Mouse (Mus musculus) midbrain, postnatal 0 days (tissue): ENCODE measurements around the gene Slc37a3. TPM values are rescaled to one million over a fixed set of nuclear protein-coding genes. Genes with fewer than 3 reads are reported as not detected.

Experiments used
- ATAC-seq: fragments of 200-750 bp; cut with Nextera tagmentation; 2 replicates; pipeline ENCODE4 v1.8.0; 2017; ENCODE audit warnings: moderate number of reproducible peaks, mild to moderate bottlenecking, moderate TSS enrichment, moderate library complexity; ENCODE audit not compliant: low FRiP score
- DNase-seq: peaks from one replicate; pipeline ENCODE4 v3.0.0-alpha.2; 2015; ENCODE audit warnings: low spot score
- H3K27ac ChIP-seq: fragments of 300-500 bp; sonication (generic); 2 replicates; pipeline ENCODE4 v1.5.1; 2014; ENCODE audit warnings: low read depth, mild to moderate bottlenecking, low read length, mixed read lengths
- H3K27me3 ChIP-seq: fragments of 300-500 bp; sonication (generic); 2 replicates; pipeline ENCODE4 v1.6.1; 2014; ENCODE audit warnings: low read length, control low read depth, mixed read lengths; ENCODE audit not compliant: insufficient read depth
- H3K36me3 ChIP-seq: fragments of 300-500 bp; sonication (generic); 2 replicates; pipeline ENCODE4 v1.6.1; 2014; ENCODE audit warnings: low read length, control low read depth, mixed read lengths; ENCODE audit not compliant: insufficient read depth
- H3K4me1 ChIP-seq: fragments of 300-500 bp; sonication (generic); 2 replicates; pipeline ENCODE4 v1.6.1; 2014; ENCODE audit warnings: mild to moderate bottlenecking, control low read depth, antibody characterized with exemption, low read length, mixed read lengths; ENCODE audit not compliant: insufficient read depth
- H3K4me2 ChIP-seq: fragments of 300-500 bp; sonication (generic); 2 replicates; pipeline ENCODE4 v1.6.1; 2014; ENCODE audit warnings: low read depth, mild to moderate bottlenecking, low read length, mixed read lengths; ENCODE audit not compliant: poor library complexity, severe bottlenecking
- H3K4me3 ChIP-seq: fragments of 300-500 bp; sonication (generic); 2 replicates; pipeline ENCODE4 v1.5.1; 2014; ENCODE audit warnings: low read depth, mild to moderate bottlenecking, low read length, moderate library complexity
- H3K9ac ChIP-seq: fragments of 300-500 bp; sonication (generic); replicated peaks from 2 replicates; pipeline ENCODE4 v1.6.1; 2014; ENCODE audit warnings: mild to moderate bottlenecking, low read length, moderate library complexity, mixed read lengths; ENCODE audit not compliant: poor library complexity, severe bottlenecking
- H3K9me3 ChIP-seq: fragments of 300-500 bp; sonication (generic); 2 replicates; pipeline ENCODE4 v1.6.1; 2016; ENCODE audit warnings: low read length, control low read depth
- CTCF ChIP-seq: IDR thresholded peaks from 2 replicates; pipeline ENCODE4 v1.5.1; 2016; ENCODE audit warnings: antibody characterized with exemption, mild to moderate bottlenecking
- WGBS: fragments of 180-500 bp; shearing (Covaris S2); extraction: QIAGEN DNeasy Blood & Tissue Kit; methylation state at CpG from one replicate; pipeline ENCODE4 v1.1.7; 2014; 5-methylcytosine and 5-hydroxymethylcytosine counted together
- polyA plus RNA-seq: library from polyadenylated mRNA; unstranded; fragments of >200 nt; fragmentation: Nextera tagmentation; extraction: Ambion mirVana; gene quantifications from 2 replicates; pipeline ENCODE4 v1.2.1, GENCODE M21; 2015
- total RNA-seq: library from RNA; depleted of rRNA; stranded (reverse); fragments of >200 nt; gene quantifications from 2 replicates; pipeline ENCODE4 v1.2.3, GENCODE M21; 2014

Gene Slc37a3
- total and polyA plus RNA-seq, 2 experiments from 2014 or later = 38.1 to 54.6 TPM

- DNase-seq (peak; percentile 83), ATAC-seq (peak; percentile 78)
- Histone ChIP-seq H3K4me1 (no peaks in the 10 kb centered on the region), H3K4me2 (0 out of 2 replicates have a peak overlapping the region, but pooled peaks have one; percentile 15), H3K4me3 (no peak overlapping the region), H3K27me3 (no peaks in the 10 kb centered on the region), H3K27ac (peak overlapping the region; percentile 67), H3K9me3 (no peaks in the 10 kb centered on the region), H3K9ac (no peak overlapping the region), H3K36me3 (no peaks in the 10 kb centered on the region)
- WGBS = 51% methylated on average over 15 of the region's 19 CpGs
- TF ChIP-seq CTCF = no peak
Measured at GRCm38 (mm10) chr6:39319061-39319761, 58.3 kb downstream of the Slc37a3 start.

DNA sequence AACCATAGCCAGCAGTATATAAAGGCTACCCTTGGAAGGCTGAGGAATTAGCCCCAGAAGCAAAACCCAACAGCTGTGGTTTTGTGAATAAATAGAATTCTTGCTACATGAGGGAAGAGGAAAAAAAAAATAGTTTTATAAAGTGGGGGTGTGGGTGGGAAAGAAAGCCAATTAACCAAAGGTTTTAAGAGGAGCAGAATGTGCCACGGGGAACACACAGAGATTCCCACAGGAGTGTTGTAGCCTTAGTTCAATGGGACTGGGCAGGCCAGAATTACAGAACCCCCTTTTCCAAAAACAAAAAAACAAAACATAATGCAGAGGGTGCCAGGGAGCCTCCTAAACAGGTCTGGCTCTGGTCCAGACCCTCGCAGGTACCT lies 58.9 kb downstream of the Slc37a3 start:
- H3K4me3 ChIP-seq = no peak overlapping the region
- H3K27me3 ChIP-seq = no peaks in the 10 kb centered on the region
- no peaks in the 10 kb centered on the region for H3K9me3 ChIP-seq
- ATAC-seq (no peak), DNase-seq (no peak)
- 79% methylated on average over 2 of the region's 2 CpGs for WGBS
- H3K4me2 ChIP-seq = no peak overlapping the region
- TF ChIP-seq CTCF = no peak
- no peak overlapping the region for H3K9ac ChIP-seq
- no peak overlapping the region for H3K27ac ChIP-seq
- H3K36me3 ChIP-seq = no peaks in the 10 kb centered on the region
- H3K4me1 ChIP-seq = no peaks in the 10 kb centered on the region

GRCm38 (mm10) chr6:39317854-39318630 lies 59.4 kb downstream of the Slc37a3 start:
- Histone ChIP-seq H3K36me3 (no peaks in the 10 kb centered on the region), H3K27ac (no peak overlapping the region), H3K9ac (no peak overlapping the region)

GRCm38 (mm10) chr6:39316089-39316488 lies 61.4 kb downstream of the Slc37a3 start:
- no peak for DNase-seq
- no peaks in the 10 kb centered on the region for H3K27me3 ChIP-seq
- no peak overlapping the region for H3K27ac ChIP-seq
- no peaks in the 10 kb centered on the region for H3K9me3 ChIP-seq
- H3K36me3 ChIP-seq = no peaks in the 10 kb centered on the region
- no peak overlapping the region for H3K4me3 ChIP-seq
- ATAC-seq = no peak
- no peak overlapping the region for H3K9ac ChIP-seq
- H3K4me2 ChIP-seq = no peak overlapping the region
- TF ChIP-seq CTCF = no peak
- no peaks in the 10 kb centered on the region for H3K4me1 ChIP-seq
- 91% methylated on average over 5 of the region's 6 CpGs for WGBS

More at GRCm38 (mm10) chr6:39317854-39318630, 59.4 kb downstream of the Slc37a3 start:
- H3K9me3 ChIP-seq = no peaks in the 10 kb centered on the region
- no peak overlapping the region for H3K4me2 ChIP-seq
- H3K27me3 ChIP-seq = no peaks in the 10 kb centered on the region
- H3K4me1 ChIP-seq = no peaks in the 10 kb centered on the region
- no peak for TF ChIP-seq CTCF
- 83% methylated on average over 10 of the region's 10 CpGs for WGBS
- ATAC-seq (no peak), DNase-seq (no peak)
- H3K4me3 ChIP-seq = no peak overlapping the region

DNA sequence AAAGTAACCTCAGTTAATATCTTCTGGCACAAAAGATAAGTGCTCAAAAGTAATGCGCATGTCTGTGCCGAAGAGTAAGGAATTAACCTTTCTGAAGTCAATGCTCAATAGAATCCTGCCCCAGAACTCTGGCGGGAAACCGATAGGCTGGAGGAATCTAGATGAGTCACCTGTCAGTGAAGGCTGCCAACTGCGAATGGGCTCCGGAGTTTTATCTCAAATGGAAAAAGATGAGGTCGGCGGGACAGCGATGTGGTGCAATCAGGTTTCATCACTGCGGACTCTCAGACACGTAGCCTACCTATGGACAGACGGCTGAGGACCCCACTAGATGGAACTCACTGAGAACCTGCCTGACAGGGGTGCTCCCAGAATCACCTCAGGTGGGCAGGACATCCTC lies 63.0 kb downstream of the Slc37a3 start:
- Histone ChIP-seq H3K36me3 (no peaks in the 10 kb centered on the region), H3K4me3 (no peak overlapping the region), H3K4me2 (no peak overlapping the region), H3K4me1 (no peaks in the 10 kb centered on the region), H3K27ac (no peak overlapping the region), H3K9me3 (no peaks in the 10 kb centered on the region), H3K9ac (no peak overlapping the region), H3K27me3 (no peaks in the 10 kb centered on the region)
- DNase-seq (no peak), ATAC-seq (no peak)
- WGBS = 92% methylated on average over 12 of the region's 12 CpGs
- TF ChIP-seq CTCF = no peak

GRCm38 (mm10) chr6:39311786-39312185 lies 65.7 kb downstream of the Slc37a3 start:
- ATAC-seq (no peak), DNase-seq (no peak)
- TF ChIP-seq CTCF = no peak
- H3K9me3 ChIP-seq = no peaks in the 10 kb centered on the region
- no peak overlapping the region for H3K4me2 ChIP-seq
- H3K4me3 ChIP-seq = no peak overlapping the region
- H3K27me3 ChIP-seq = no peaks in the 10 kb centered on the region
- no peak overlapping the region for H3K27ac ChIP-seq
- H3K4me1 ChIP-seq = no peaks in the 10 kb centered on the region
- 91% methylated on average over 3 of the region's 3 CpGs for WGBS
- H3K9ac ChIP-seq = no peak overlapping the region
- no peaks in the 10 kb centered on the region for H3K36me3 ChIP-seq
